Mouse (Mus musculus): Measurements from ENCODE around the gene Galnt7. TPM values are rescaled to one million over a fixed set of nuclear protein-coding genes. Genes with fewer than 3 reads are reported as not detected.

Gene Galnt7
- total and polyA plus RNA-seq, 3 experiments: 2.7 to 31.2 (median 19.0) TPM

DNA sequence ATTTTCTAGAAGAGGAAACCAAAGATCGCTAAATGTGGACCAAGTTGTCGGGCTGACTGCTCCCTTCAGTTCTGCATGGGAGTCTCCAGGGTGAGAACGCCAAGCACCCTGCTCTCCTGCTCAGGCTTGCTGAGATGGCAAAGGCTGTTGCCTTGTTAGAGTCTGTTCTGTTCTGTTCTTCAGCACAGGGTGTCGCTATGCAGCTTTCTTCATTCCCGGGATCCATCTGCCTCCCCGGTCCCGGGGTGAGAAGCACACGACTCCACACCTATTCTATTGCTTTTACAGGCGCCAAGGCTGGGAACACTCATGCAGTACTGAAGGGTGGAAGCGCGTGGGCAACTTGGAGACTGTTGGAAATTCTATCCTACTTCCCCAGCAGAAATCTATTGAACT, 83.4 kb downstream of the Galnt7 start:
- Histone ChIP-seq H3K27me3 (ENCODE audit: insufficient read depth, low read length) (no peaks in the 10 kb centered on the region), H3K4me1 (ENCODE audit: insufficient read depth, low read depth, low read length) (peaks cover 3% of the 10 kb centered on the region; the same call in 1 of the 2 replicates), H3K36me3 (replicated peaks) (peaks cover 33% of the 10 kb centered on the region), H3K9me3 (replicated peaks) (no peaks in the 10 kb centered on the region), H3K4me3 (ENCODE audit: low read depth, low read length) (no peak overlapping the region)
- DNase-seq (ENCODE audit: low spot score) (no peak), ATAC-seq (ENCODE audit: extremely low read depth, insufficient number of reproducible peaks, low FRiP score, poor library complexity, severe bottlenecking) (no peak)
- TF ChIP-seq TAL1 (conservative IDR thresholded peaks at IDR 0.05; ENCODE audit: low read depth, low read length): no peak

DNA sequence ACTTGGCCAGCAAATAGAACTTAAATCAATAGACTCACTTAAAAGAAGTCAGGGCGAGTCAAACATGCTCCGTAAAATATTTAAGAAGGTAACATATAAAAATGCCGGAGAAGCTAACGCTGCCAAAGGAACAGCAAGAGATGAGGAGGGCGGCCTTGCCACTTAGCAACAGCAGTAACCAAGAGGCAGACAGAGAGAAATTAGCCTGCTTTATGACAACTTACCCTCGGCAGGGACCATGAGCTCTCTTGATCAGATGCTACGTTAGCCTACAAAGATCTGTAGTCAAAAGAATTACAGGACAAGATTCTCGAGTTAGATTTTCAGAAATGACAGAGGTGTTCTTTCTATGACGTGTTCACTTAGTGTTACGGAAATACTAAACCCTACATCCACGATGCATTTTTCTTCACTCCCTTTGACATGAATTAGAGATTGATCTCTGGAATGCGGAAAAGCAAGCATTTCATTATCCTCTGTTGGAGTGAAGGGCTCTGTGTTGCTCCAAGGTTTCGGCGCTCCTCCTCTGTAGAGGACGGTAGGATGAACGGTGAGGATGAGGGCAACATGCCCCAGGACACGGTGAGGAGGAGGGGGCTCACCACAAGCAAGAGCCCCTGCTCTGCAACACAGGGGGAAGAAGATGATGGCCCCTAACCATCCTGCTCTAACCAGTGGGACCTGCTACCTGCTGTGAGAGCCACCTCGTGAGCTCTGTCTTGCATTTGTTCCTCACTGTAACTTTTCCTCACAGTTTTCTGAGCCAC, 84.0 kb downstream of the Galnt7 start:
- ATAC-seq (ENCODE audit: extremely low read depth, insufficient number of reproducible peaks, low FRiP score, poor library complexity, severe bottlenecking): no peak
- DNase-seq (ENCODE audit: low spot score): no peak
- H3K27me3 ChIP-seq (ENCODE audit: insufficient read depth, low read length): no peaks in the 10 kb centered on the region
- TF ChIP-seq GATA2 (IDR thresholded peaks at IDR 0.05; ENCODE audit: borderline replicate concordance, low read depth, low read length): no peak
- TF ChIP-seq CTCF (IDR thresholded peaks at IDR 0.05; ENCODE audit: low read depth, low read length): no peak
- peaks cover 36% of the 10 kb centered on the region for H3K36me3 ChIP-seq (replicated peaks)
- H3K9me3 ChIP-seq (replicated peaks): no peaks in the 10 kb centered on the region
- peaks cover under 1% of the 10 kb centered on the region; the same call in 1 of the 2 replicates for H3K4me1 ChIP-seq (ENCODE audit: insufficient read depth, low read depth, low read length)
- no peak overlapping the region for H3K4me3 ChIP-seq (ENCODE audit: low read depth, low read length)

DNA sequence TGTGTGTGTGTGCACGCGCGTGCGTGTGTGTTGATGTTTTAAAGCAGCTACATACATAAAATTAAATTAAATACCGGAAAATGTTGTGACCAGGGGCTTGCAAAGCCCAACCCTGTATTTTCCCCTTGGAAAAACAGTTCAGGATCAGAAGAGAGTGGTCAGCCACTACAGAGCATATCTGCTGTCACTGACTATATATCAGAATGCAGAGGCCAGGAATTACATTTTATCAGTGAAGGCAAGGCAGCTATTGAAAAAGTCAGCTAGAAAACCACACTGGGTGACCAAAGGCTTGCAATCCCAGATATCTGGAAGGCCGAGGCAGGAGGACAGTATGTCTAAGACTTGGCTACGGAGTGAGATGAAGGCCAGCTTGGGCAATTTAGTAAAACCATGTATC, 84.8 kb downstream of the Galnt7 start:
- Histone ChIP-seq H3K27me3 (ENCODE audit: insufficient read depth, low read length) (no peaks in the 10 kb centered on the region), H3K9me3 (replicated peaks) (no peaks in the 10 kb centered on the region), H3K4me3 (ENCODE audit: low read depth, low read length) (no peak overlapping the region), H3K4me1 (ENCODE audit: insufficient read depth, low read depth, low read length) (no peaks in the 10 kb centered on the region; the same call in 1 of the 2 replicates), H3K36me3 (replicated peaks) (peaks cover 36% of the 10 kb centered on the region)
- ATAC-seq (ENCODE audit: extremely low read depth, insufficient number of reproducible peaks, low FRiP score, poor library complexity, severe bottlenecking) (no peak), DNase-seq (ENCODE audit: low spot score) (no peak)
- no peak for TF ChIP-seq GATA2 (IDR thresholded peaks at IDR 0.05; ENCODE audit: borderline replicate concordance, low read depth, low read length)
- no peak for TF ChIP-seq GATA1 (IDR thresholded peaks at IDR 0.05; ENCODE audit: borderline replicate concordance, low read length)
- no peak for TF ChIP-seq CTCF (IDR thresholded peaks at IDR 0.05; ENCODE audit: low read depth, low read length)
- TF ChIP-seq POLR2AphosphoS5 (IDR thresholded peaks at IDR 0.05; ENCODE audit: insufficient replicate concordance, low read depth, low read length): no peak
- no peak for TF ChIP-seq TAL1 (conservative IDR thresholded peaks at IDR 0.05; ENCODE audit: low read depth, low read length)

DNA sequence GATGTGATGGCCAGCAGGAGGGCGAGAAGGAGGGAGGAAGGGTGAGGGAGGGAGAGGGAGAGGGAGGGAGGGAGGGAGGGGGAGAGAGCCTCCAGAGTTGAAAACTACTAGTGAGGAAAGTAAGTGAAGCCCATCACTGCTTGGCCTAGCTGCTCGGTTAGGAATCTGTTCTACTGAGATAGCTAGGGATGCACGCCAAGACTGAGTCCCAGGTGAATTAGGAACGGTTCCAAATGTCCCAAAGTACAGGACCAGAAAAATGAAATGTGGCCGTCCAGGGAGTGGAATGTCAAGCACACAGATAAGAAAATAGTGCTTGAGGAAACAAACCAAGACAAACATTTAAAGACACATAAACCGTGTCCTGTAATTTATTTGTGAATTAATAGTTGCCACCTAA, 87.8 kb downstream of the Galnt7 start:
- H3K27me3 ChIP-seq (ENCODE audit: insufficient read depth, low read length): no peaks in the 10 kb centered on the region
- no peak overlapping the region for H3K4me3 ChIP-seq (ENCODE audit: low read depth, low read length)
- DNase-seq (ENCODE audit: low spot score): no peak
- H3K4me1 ChIP-seq (ENCODE audit: insufficient read depth, low read depth, low read length): no peaks in the 10 kb centered on the region
- no peak for ATAC-seq (ENCODE audit: extremely low read depth, insufficient number of reproducible peaks, low FRiP score, poor library complexity, severe bottlenecking)
- H3K9me3 ChIP-seq (replicated peaks): no peaks in the 10 kb centered on the region
- TF ChIP-seq POLR2AphosphoS5 (IDR thresholded peaks at IDR 0.05; ENCODE audit: insufficient replicate concordance, low read depth, low read length): no peak
- no peak for TF ChIP-seq GATA1 (IDR thresholded peaks at IDR 0.05; ENCODE audit: borderline replicate concordance, low read length)
- no peak for TF ChIP-seq GATA2 (IDR thresholded peaks at IDR 0.05; ENCODE audit: borderline replicate concordance, low read depth, low read length)
- no peak for TF ChIP-seq TAL1 (conservative IDR thresholded peaks at IDR 0.05; ENCODE audit: low read depth, low read length)
- TF ChIP-seq CTCF (IDR thresholded peaks at IDR 0.05; ENCODE audit: low read depth, low read length): no peak
- peaks cover 31% of the 10 kb centered on the region for H3K36me3 ChIP-seq (replicated peaks)

DNA sequence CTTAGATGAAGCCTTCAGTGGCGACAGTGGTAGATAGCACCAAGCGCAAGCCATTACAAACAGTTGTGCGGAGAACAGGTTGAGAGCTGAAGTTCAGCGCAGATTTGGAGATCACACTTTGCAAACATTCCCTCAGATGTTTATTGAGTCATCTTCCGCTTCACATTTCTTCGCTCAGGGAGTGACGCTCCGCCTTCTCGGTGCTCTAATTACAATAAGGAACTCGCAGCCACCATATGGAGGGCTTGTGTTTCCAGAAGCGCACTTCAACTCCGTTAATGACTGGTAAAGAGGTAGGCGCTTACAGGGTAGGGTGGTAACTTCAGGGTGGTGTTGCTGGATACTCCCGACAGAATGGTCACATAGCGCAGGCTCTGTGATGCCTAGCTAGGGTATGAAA, 89.1 kb downstream of the Galnt7 start:
- H3K27me3 ChIP-seq (ENCODE audit: insufficient read depth, low read length): no peaks in the 10 kb centered on the region
- ATAC-seq (ENCODE audit: extremely low read depth, insufficient number of reproducible peaks, low FRiP score, poor library complexity, severe bottlenecking): no peak
- no peaks in the 10 kb centered on the region for H3K9me3 ChIP-seq (replicated peaks)
- peaks cover 22% of the 10 kb centered on the region for H3K36me3 ChIP-seq (replicated peaks)
- H3K4me3 ChIP-seq (ENCODE audit: low read depth, low read length): no peak overlapping the region
- no peaks in the 10 kb centered on the region for H3K4me1 ChIP-seq (ENCODE audit: insufficient read depth, low read depth, low read length)
- DNase-seq (ENCODE audit: low spot score): no peak
- TF ChIP-seq GATA2 (IDR thresholded peaks at IDR 0.05; ENCODE audit: borderline replicate concordance, low read depth, low read length) (no peak), GATA1 (IDR thresholded peaks at IDR 0.05; ENCODE audit: borderline replicate concordance, low read length) (no peak), POLR2AphosphoS5 (IDR thresholded peaks at IDR 0.05; ENCODE audit: insufficient replicate concordance, low read depth, low read length) (no peak), CTCF (IDR thresholded peaks at IDR 0.05; ENCODE audit: low read depth, low read length) (no peak), TAL1 (conservative IDR thresholded peaks at IDR 0.05; ENCODE audit: low read depth, low read length) (no peak)

DNA sequence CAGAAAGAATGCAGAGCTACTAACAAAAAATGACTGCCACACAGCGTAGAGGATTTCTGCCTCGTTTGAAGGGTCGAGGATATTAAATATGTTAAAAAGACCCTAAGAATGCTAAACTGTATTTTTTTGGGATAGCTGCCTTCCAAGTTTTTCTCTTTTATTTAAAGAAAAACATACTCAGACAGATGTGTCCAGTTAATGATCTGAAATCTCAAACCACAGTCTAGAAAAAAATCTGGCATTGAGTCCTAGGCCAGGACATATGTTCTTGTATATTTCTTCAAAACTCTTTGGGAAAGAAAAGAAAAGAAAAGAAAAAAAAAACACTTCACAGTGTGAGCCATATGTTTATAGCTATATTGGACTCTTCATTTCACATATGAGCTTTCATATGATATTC, 90.1 kb downstream of the Galnt7 start:
- TF ChIP-seq GATA1 (IDR thresholded peaks at IDR 0.05; ENCODE audit: borderline replicate concordance, low read length): no peak
- no peak for TF ChIP-seq TAL1 (conservative IDR thresholded peaks at IDR 0.05; ENCODE audit: low read depth, low read length)
- no peak for TF ChIP-seq GATA2 (IDR thresholded peaks at IDR 0.05; ENCODE audit: borderline replicate concordance, low read depth, low read length)
- TF ChIP-seq CTCF (IDR thresholded peaks at IDR 0.05; ENCODE audit: low read depth, low read length): no peak
- no peak for TF ChIP-seq POLR2AphosphoS5 (IDR thresholded peaks at IDR 0.05; ENCODE audit: insufficient replicate concordance, low read depth, low read length)
- Histone ChIP-seq H3K4me1 (ENCODE audit: insufficient read depth, low read depth, low read length) (no peaks in the 10 kb centered on the region), H3K4me3 (ENCODE audit: low read depth, low read length) (no peak overlapping the region), H3K27me3 (ENCODE audit: insufficient read depth, low read length) (no peaks in the 10 kb centered on the region), H3K36me3 (replicated peaks) (peaks cover 14% of the 10 kb centered on the region), H3K9me3 (replicated peaks) (no peaks in the 10 kb centered on the region)
- DNase-seq (ENCODE audit: low spot score) (no peak), ATAC-seq (ENCODE audit: extremely low read depth, insufficient number of reproducible peaks, low FRiP score, poor library complexity, severe bottlenecking) (no peak)

All from G1E (cell line).